Mouse (Mus musculus) forelimb bud, embryonic 11.5 days (tissue): ENCODE measurements around the gene Cpm.
"Not testable (repeated sequence)": the region's sequence is repeated elsewhere in the genome, so short reads cannot be mapped to it uniquely, and the experiment has no call there.

ENCODE experiments used
- DNase-seq: peaks from one replicate; pipeline ENCODE4 v3.0.0-alpha.2; 2012; ENCODE audit warnings: low read depth, low spot score

Cpm gene

DNA sequence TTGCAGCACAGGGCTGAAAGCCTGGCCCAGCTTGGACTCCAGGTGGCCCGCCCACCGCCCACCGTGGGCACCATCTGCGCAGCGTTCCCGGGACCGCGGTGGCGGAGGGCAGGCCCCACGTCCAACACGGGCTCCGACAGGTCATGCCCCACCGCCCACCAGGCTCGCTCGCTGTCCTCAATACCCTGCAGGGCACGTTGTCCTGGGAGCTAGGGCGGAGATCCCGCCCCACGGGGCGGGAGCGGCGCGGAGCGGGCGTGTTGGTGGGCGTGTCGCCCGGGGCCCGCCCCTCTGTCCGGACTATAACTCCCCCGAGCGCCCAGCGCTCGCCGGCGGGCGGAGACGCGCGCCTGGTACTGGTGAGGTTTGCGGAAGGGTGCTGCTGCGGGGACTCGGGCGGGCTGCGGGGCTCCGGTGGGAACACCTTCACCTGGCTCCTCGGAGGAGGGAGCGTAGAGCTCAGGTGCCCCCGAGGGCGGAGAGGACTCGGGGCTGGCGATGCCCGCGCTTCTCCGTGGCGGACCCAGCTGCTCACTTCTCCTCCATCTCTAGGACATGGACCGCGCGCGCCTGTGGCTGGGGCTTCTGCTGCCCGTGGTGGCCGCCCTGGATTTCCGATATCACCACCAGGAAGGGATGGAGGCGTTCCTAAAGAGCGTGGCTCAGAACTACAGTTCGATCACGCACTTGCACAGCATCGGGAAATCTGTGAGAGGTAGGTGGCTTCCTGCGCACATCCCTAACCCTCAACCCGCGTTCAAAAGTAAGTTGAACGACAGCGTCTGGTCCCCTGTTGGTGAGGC lies at the start of gene Cpm:
TSS of gene Cpm (plus strand) at position 332 of the 803 bp plus-strand sequence.
- DNase-seq = peak; percentile 78

DNA sequence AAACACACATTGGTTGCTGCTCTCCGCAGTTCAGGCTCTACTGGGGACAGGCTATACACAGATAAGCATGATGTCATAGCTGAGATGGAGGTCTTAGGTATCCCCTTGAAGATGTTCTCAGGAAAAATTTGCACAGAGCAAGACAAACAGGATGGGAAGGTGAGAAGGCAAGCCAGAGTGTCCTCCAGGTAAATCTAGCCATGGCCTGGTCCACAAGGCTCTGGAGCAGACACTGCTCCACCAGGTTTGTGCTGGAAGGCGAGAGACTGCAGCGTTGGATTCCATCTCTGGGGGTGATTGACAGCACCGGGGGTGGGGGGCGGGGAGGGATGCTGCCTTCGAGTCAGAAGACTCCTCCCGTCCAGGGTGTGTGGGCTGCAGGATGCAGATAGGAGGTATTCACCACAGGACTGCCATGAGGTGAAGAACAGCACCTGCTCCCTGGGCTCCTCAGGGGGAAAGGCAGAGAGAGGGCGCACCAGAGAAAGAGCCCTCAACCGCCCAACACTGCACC lies 49.5 kb upstream of the Cpm start:
- DNase-seq = no peak

DNA sequence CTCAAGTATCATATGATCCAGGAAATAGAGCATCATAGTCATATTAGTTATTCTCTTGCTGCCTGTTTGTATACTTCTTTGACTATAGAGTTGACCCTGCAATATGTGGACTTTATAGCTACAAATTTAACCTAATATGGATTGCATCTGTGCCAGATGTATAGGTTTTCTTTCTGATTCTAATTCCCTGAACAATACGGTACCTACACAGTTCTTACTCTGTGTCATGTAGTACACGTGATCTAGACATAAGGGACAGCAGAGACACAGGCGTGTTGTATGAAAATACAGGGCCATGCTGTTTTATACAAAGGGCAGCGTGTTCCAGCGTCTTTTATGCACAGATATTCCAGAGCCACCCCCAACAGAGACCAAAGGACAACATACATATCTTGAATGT lies 48.9 kb upstream of the Cpm start:
- DNase-seq = no peak

DNA sequence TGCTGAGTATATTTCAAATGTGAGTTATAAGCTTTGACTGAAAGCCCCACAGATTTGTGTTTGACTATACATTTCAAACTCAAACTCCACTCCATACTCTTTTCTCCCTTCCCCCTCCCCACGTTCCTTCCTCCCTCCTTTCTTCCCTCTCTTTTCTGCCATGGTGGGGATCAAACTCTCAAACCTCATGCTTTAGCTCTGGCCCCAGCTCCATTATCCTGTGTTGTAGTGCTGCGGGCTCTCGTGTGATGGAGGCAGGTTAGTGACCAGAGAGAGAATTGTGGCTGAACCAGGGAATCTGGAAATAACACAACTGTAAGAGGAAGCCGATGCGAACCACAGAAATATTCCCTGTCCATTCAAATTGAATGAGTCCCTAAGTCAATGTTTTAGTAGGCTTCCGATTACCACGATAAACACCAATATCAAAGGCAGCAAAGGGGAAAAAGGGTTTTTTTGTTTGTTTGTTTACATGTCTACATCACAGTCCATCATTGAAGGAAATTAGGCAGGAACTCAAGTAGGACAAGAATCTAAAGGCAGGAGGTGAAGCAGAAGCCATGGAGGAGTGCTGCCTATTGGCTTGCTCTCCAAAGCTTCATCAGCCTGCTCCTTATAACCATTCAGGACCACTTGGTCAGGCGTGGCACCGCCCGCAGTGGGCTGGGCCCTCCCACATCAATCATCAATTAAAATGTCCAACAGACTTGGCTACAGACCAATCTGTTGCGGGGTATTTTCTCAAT lies 48.1 kb upstream of the Cpm start:
- no peak for DNase-seq

DNA sequence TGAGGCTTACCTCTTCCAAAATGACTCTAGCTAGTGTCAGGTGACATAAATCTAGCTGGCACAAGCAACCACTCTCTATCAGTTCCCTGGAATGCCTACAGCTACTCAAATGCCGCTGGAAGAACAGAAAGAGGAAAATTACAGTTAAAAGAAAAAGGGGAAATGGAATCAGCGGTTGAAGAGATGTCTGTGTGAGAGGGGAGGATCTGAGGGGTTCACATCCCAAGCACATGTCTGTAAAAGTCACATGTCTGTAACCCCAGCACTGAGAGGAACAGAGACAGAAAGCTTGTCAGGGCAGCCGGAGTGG lies 47.6 kb upstream of the Cpm start:
- DNase-seq = no peak

DNA sequence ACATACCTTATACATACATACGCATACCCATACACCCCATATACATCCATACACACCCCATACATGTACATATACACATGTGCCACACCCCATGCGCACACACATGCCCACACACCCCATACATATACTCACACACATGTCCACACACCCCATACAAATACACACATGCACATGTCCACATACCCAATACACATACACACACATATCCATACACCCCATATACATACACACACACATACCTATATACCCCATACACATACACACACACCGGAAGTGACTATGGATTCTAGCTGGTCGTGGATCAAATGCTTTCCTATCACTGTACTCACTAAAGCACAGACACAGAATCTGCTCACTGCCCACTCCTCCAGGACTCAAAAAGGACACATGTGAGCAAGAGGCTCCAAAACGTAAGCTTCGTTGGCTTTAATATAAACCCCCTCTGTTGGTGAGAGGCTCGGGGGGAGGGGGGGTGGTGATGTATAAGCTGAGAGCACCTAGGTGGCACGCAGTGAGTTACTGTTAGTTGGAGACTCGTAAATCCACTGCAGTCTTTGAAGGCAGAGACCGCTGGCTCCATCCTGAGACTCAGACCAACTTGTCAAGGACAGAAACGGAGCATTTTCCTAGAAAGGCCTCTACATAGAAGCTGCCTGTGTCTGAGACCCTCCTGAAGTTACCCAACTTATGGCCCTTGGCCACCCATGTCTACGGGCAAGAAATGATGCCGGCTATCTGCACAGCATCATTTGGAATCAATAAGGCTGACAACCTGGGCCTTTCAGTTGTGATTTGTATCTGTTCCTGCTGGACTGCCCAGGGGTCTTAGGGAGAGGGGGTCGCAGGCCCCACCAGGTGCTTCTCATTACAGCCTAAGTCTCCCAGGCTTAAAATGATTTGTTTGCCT lies 45.9 kb upstream of the Cpm start:
- peak; percentile 84 for DNase-seq

DNA sequence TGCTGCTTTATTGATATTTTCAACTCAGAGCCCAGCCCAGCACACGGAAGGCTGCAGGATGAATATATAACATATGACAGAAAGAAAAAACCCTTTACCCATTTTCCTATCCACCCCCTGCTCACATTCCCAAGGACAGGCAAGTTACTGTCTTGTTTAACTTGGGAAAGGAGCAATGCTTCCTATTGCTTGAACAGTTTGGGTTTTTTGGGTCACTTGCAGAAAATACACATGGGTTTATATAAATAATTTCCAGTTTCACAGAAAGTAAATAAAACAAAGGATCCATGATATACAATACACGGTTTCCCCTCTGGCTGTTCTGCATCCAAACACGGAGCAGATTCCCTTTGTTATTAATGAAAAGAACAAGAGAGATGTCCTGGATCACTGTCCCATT lies 45.2 kb upstream of the Cpm start:
- no peak for DNase-seq

DNA sequence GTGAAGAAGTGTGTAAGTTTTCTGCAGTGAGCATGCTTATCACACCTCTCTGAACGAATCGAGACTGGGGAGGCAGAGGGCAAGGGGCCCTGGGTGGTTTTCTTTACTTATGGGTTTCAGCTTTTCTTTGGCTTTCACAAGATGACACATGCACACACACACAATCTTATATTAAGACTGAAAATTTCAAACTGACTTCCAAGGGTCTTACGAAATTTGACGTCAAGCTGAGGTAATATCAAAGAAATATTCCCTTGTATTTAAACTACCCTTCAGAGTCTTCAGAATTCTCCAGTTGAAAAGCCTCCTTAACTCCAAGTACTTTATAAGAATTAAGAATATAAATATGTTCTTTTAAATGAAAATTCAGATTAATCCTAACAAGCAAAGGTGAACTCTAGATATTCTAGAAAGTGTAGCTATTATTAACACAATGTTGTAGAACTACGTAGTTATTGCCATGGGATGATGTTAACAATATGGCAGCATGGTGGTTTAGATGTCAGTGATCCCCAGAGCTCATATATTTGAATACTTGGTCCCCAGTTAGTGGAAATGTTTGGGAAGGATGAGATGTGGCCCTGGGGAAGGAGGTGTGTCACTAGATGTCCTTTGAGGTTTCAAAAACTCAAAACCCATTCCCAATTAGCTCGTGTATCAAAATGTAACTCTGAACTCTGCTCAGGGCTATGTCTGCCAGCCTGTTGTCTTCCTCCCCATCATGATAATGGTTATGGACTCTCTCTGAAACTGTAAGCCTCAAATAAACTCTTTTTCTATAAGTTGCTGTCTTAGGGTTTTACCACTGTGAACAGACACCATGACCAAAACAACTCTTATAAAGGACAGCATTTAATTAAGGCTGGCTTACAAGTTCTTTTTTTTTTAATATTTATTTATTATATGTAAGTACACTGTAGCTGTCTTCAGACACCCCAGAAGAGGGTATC lies 44.5 kb upstream of the Cpm start:
- no peak for DNase-seq

DNA sequence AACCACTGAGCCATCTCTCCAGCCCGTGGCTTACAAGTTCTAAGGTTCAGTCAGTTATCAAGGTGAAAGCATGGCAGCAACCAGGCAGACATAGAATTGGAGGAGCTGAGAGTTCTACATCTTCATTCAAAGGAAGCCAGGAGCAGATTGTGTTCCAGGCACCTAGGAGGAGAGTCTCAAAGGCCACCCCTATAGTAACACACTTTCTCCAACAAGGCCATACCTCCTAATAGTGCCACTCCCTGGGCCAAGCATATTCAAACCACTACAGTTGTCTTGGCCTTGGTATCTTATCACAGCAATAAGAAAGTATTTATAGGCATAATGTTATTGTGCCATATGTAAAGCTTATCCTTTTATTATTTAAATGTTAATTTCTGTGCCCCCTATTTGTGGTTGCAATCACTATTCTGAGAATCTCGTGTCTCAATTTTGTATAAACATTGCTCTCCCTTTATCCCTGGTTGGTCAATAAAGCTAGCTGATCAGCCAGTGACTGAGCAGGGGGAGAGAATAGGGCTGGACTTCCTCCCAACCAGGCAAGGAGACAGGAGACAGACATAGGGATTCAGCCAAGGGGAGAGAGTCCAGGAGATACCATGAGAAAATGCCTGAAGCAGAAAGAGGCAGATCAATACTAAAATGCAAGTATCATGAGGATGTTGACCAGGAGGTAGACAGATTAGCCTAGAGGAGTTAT lies 43.5 kb upstream of the Cpm start:
- no peak for DNase-seq

DNA sequence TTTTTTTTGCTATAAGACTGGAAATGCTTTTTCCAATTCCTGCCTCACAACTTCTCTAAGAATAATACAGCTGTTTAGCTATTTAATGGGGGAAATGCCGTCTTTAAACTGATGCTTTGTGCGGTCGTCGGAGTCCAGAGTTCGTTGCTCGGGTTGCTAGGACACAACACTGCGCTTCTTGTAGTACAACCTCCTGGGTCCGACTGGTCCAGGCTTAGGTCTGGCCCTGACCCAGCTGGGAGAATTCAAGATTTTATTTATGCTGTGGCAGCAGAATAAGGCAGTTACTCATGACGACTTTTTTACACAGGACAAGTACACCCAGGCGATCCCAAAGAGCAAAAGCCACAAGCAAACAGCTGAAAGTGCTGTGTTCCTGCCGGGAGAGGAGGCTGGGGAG lies 42.4 kb upstream of the Cpm start:
- DNase-seq = peak; percentile 43

DNA sequence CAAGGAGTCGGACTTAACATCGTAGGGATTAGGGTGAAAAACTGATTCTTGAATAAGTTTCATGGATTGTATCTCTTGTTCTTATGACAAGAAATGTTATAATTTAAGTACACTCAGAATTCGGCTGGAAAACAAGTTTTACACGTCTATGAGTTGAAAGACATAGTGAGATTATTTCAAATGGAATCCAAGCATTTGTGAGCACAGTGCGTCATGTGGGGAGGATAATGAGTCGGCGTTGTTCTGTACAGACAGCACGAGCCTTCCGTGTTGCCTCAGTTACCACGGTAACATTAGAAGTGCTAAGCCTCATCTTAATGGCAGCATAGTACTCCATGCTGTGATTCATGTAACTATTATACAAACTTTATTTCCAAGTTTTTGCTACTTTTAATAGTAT lies 42.0 kb upstream of the Cpm start:
- DNase-seq = no peak

DNA sequence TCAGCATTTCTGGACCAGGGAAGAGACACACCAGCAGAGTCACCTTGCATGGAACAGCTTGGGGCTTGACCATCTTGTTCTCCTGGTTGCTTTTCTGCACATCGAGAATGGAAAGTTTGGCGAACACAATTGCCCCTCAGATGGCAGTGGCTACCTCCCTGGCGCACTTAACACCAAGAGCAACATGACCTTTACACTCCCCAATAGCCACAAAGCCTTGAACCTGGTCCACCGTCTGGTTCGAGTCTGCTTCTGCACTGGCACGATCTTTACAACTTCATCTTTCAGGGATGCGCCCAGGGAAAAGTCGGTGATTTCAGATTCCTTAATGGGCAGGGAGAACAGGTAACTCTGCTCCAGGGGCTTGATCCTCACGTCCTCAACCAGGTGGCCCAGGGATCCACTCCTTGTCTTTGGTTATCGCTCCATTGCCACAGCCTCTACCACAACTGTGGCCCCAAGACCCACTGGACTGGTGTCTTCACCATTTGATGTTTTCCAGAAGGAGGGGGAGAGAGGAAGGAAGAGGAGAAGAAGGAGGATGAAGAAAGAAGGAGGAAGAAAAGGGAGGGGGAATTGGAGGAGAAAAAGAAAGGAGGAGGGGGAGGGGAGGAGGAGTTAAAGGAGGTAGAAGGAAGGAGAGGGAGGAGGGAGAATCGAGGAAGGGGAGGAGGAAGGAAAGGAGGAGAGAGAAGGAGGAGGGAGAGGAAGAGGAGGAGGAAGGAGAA lies 40.7 kb upstream of the Cpm start:
- DNase-seq = not testable (repeated sequence)

DNA sequence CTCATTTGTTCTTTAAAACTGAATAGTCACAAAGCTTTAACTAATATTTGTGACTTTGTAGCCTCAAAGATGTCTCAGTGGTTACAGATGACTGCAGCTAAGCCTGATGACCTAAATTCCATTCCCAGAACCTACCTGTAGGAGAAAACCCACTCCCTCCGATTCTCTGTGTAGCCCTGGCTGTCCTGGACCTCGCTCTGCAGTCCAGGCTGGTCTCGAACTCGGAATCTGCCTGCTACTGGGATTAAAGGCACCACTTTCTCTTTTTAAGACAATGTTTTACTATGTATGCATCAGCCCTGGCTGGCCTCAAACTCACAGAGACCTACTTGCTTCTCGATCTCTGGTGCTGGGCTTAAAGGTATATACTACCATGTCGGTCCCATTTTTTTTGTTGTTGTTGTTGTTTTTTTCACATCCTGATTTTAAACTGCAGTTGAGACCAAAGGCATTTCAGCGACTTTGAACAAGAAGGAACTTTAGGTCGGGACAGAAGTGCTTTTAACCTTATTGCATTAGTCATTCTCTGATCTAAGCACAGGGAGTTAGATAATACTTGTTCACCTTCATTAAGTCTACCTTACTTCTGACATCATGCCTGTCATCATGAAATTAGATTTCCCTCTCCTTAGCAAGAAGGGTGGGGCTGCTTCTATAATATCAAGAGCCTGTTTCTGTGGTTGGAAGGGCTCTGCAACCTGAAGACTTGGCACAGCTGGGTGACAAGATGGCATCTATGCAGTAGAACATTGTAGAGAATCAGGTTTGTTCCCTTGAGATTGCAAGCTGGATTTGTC lies 40.0 kb upstream of the Cpm start:
- no peak for DNase-seq

DNA sequence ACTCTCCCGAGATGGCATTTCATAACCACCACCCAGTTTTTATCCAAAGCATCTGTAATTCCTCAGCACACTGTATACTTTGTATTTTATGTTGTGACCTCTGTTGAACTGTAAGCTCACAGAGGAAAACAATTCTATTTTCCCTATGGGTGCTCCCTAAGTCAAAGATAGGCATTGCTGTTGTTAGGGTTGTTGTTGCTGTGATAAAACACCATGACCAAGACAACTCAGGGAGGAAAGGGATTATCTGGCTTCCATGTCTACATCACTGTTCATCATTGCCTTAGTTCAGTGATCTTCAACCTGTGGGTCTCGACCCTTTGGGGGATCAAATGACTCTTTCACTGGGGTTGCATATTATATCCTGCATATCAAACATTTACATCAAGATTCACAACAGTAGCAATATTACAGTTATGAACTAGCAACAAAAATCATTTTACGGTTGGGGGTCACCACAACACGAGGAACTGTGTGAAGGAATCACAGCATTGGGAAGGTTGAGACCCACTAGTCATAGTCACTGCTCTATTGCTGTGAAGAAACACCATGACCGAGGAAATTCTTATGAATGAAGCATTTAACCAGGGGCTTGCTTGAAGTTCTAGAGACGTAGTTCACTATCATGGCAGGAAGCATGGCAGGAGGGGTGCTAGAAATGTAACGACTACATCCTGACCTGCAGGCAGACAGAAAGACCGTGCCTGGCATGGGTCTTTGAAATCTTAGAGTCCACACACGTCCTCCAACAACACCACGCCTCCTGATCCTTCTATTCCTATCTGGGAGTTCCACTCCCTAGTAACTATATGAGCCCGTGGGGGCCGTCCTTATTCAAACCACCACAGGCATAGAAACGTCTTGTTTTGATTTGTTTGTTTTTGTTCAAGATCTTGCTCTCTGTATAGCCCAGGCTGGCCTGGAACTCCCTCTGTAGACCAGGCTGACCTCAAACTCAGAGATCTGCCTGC lies 38.7 kb upstream of the Cpm start:
- no peak for DNase-seq

DNA sequence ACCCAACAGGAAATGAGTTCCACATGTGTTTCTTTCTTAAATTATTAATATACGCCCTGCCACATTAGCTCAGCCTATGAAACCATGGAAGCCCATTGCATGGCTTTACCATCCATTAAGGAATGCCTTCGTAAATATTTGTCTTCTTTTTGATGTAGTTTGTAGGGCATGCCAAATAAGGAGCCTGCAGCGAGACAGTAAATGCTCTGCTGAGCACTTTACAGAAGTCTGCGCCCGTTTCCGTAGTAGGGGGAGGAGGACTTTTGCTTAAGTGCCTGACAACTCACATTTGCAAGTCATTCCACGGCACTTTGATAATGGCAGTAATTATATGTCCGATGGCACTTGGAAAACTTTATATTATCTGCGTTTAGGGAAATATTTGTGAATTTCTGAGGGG lies 37.5 kb upstream of the Cpm start:
- DNase-seq = peak; percentile 38

DNA sequence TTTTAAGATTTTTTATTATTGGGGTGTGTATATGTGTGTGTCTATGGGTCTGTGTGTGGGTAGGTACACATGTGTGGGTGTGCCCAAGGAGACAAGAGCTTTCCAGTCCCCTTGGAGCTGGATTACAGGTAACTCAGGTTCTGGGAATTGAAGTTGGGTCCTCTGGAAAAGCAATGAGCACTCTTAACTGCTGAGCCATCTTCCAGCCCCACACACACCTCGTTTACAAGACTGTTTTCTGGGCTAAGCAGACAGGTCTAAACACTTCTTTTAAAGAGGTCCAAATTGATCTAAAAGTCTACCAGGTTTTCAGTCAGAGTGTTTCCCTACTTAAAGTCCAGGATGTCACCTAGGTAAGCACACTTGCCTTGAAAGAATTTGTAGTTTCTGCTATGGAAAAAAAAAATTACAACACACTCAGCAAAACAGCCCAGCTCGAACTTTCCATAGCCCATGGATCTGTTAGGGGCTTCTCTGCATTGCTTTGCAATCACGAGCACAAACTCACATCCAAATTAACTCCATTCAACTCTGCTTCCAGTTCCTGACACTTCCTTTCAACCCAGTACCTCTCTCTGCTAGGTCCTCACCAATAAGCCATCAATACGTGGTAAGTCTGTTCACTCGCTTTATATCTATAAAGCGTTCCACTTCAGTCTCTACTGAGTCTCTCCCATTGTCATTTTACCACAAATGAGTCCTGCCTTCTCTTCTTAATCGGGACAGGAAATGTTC lies 36.8 kb upstream of the Cpm start:
- DNase-seq = no peak

DNA sequence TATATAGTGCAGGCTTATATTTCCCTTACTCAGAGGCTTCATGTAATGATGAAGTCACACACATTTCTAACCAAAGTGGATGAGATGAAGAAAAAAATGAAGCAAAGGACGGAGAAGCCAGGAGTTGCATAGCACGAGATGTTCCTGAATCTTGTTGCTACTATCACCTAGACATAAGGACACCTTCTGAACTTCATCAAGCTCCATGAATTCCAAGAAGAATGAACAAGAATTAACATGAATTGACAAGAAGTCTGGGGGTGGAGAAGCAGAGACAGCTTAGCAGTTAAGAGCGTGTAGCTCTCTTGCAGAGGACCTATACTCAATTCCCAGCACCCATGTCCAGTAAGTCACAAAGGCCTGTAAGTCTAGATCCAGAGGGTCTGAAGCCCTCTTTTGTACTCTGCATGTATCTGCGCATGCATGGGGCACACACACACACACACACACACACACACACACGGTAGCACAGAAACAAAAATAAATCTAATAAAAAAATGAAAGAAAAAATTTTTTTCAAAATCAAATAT lies 36.2 kb upstream of the Cpm start:
- no peak for DNase-seq
